Mouse (Mus musculus): ENCODE measurements around the gene Tigit. TPM values are rescaled to one million over a fixed set of nuclear protein-coding genes. Genes with fewer than 3 reads are reported as not detected.

The Tigit gene
- polyA plus RNA-seq, 1 experiment from 2014 or later, result not detected

DNA sequence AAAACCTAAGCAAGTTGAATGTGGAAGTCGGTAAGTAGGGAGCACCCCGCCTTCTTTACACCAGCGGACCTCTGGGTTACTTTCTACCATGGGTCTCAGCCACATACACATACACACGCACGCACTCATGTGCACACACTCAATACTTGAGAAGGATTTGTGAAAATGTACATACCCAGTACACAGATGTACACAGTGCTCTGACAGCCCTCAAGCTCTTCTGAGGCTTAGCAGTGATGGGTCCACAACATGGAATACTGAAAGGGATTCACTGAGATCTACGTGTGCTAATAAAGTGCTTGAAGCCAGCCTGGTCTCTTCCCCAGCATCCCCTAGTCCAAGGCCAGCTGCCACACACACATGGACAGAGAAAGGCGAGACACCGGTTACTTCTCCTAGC is 26.7 kb downstream of the Tigit start:
- DNase-seq (ENCODE audit: low spot score) (no peak), ATAC-seq (ENCODE audit: low FRiP score, low TSS enrichment) (no peak)
- Histone ChIP-seq H3K9ac (ENCODE audit: low read length) (no peak overlapping the region), H3K27me3 (ENCODE audit: control insufficient read depth, insufficient read depth, low read length) (no peaks in the 10 kb centered on the region), H3K27ac (replicated peaks) (no peak overlapping the region), H3K4me1 (replicated peaks; ENCODE audit: control insufficient read depth, insufficient read depth) (no peaks in the 10 kb centered on the region), H3K36me3 (ENCODE audit: control insufficient read depth, insufficient read depth, low read length) (no peaks in the 10 kb centered on the region), H3K9me3 (ENCODE audit: control insufficient read depth, low read length) (no peaks in the 10 kb centered on the region), H3K4me2 (replicated peaks; ENCODE audit: low read depth) (no peak overlapping the region), H3K4me3 (ENCODE audit: low read depth, low read length) (no peak overlapping the region)
- 92% methylated on average over 8 of the region's 8 CpGs for WGBS
- TF ChIP-seq CTCF (IDR thresholded peaks at IDR 0.05; ENCODE audit: low read depth), result no peak
- no peak for TF ChIP-seq EP300 (optimal IDR thresholded peaks at IDR 0.05)

DNA sequence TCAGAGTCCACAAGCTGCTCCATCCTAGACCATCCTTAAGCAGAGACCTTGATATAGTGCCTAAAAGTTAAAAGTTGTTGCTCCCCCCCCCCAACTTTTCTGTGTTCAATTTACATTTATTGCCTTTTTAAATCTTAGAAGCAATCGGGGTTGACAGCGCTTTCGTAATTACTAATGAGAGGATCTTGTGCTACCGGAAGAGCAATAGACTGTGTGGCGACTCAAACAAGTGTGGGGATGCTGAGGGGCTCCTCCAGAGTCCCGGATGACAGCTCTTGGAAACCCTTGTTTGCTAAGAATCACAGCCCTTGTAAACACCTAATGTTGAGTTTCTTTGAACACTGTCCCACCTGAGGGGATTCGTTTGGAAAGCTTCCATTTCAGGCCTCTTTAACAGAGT is 29.9 kb downstream of the Tigit start:
- Histone ChIP-seq H3K4me2 (replicated peaks; ENCODE audit: low read depth) (no peak overlapping the region), H3K4me1 (replicated peaks; ENCODE audit: control insufficient read depth, insufficient read depth) (no peaks in the 10 kb centered on the region), H3K27ac (replicated peaks) (no peak overlapping the region), H3K36me3 (ENCODE audit: control insufficient read depth, insufficient read depth, low read length) (no peaks in the 10 kb centered on the region), H3K9me3 (ENCODE audit: control insufficient read depth, low read length) (no peaks in the 10 kb centered on the region), H3K9ac (ENCODE audit: low read length) (no peak overlapping the region), H3K4me3 (ENCODE audit: low read depth, low read length) (no peak overlapping the region), H3K27me3 (ENCODE audit: control insufficient read depth, insufficient read depth, low read length) (no peaks in the 10 kb centered on the region)
- 93% methylated on average over 7 of the region's 7 CpGs for WGBS
- TF ChIP-seq CTCF (IDR thresholded peaks at IDR 0.05; ENCODE audit: low read depth) (no peak), EP300 (optimal IDR thresholded peaks at IDR 0.05) (no peak)
- DNase-seq (ENCODE audit: low spot score) (no peak), ATAC-seq (ENCODE audit: low FRiP score, low TSS enrichment) (no peak)

DNA sequence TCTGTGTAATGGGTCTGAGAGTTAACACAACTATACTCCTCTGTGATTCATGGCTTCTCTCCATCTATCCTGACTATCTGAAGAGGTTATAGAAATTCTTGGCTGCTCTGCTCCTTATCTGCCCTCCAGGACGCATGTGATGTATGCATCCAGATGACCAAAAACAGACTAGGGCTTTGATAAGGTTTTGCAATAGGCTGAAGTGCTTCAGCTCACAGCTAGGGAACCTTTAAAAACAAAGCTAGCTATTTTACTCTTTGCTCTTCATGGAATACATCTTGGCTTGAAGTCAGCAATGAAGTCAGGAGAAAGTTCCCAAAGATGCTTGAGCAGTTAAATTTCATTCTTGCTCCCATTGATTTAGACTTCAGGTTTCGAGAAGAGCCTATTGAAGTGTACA is 32.2 kb downstream of the Tigit start:
- Histone ChIP-seq H3K27me3 (ENCODE audit: control insufficient read depth, insufficient read depth, low read length) (no peaks in the 10 kb centered on the region), H3K4me1 (replicated peaks; ENCODE audit: control insufficient read depth, insufficient read depth) (no peaks in the 10 kb centered on the region), H3K9me3 (ENCODE audit: control insufficient read depth, low read length) (no peaks in the 10 kb centered on the region), H3K36me3 (ENCODE audit: control insufficient read depth, insufficient read depth, low read length) (no peaks in the 10 kb centered on the region), H3K4me3 (ENCODE audit: low read depth, low read length) (no peak overlapping the region), H3K27ac (replicated peaks) (no peak overlapping the region), H3K9ac (ENCODE audit: low read length) (no peak overlapping the region), H3K4me2 (replicated peaks; ENCODE audit: low read depth) (no peak overlapping the region)
- no peak for ATAC-seq (ENCODE audit: low FRiP score, low TSS enrichment)
- 80% methylated on average over 2 of the region's 2 CpGs for WGBS
- TF ChIP-seq CTCF (IDR thresholded peaks at IDR 0.05; ENCODE audit: low read depth), result no peak
- TF ChIP-seq EP300 (optimal IDR thresholded peaks at IDR 0.05), result no peak
- no peak for DNase-seq (ENCODE audit: low spot score)

GRCm38 (mm10) chr16:43628662-43629061 is 35.3 kb downstream of the Tigit start:
- ATAC-seq (ENCODE audit: low FRiP score, low TSS enrichment), result no peak
- Histone ChIP-seq H3K27me3 (ENCODE audit: control insufficient read depth, insufficient read depth, low read length) (no peaks in the 10 kb centered on the region), H3K9me3 (ENCODE audit: control insufficient read depth, low read length) (no peaks in the 10 kb centered on the region), H3K27ac (replicated peaks) (no peak overlapping the region), H3K4me2 (replicated peaks; ENCODE audit: low read depth) (no peak overlapping the region), H3K36me3 (ENCODE audit: control insufficient read depth, insufficient read depth, low read length) (no peaks in the 10 kb centered on the region), H3K4me3 (ENCODE audit: low read depth, low read length) (no peak overlapping the region), H3K9ac (ENCODE audit: low read length) (no peak overlapping the region), H3K4me1 (replicated peaks; ENCODE audit: control insufficient read depth, insufficient read depth) (no peaks in the 10 kb centered on the region)
- no peak for DNase-seq (ENCODE audit: low spot score)
- 72% methylated on average over 5 of the region's 5 CpGs for WGBS
- TF ChIP-seq CTCF (IDR thresholded peaks at IDR 0.05; ENCODE audit: low read depth) (no peak), EP300 (optimal IDR thresholded peaks at IDR 0.05) (no peak)

DNA sequence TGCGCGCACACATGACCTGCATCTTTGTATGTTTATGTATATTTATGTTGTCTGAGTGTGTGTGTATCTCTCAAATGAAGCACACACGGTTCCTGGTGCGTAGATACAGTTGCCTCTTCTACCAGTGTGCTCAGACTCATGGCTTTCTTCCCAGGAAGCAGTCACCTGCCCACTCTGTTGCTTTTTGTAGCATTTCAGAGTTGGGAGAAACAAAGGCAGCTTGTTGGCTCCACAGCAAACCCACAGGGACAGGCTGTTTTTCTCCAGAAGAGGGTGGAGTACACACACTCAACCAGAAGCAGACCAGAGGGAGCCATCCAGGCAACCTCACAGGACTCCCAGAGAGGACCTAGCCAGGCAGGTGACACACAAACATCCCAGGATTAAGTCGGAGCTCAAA is 38.0 kb downstream of the Tigit start:
- H3K4me3 ChIP-seq (ENCODE audit: low read depth, low read length), result no peak overlapping the region
- TF ChIP-seq EP300 (optimal IDR thresholded peaks at IDR 0.05) (no peak), CTCF (IDR thresholded peaks at IDR 0.05; ENCODE audit: low read depth) (no peak)
- no peaks in the 10 kb centered on the region for H3K36me3 ChIP-seq (ENCODE audit: control insufficient read depth, insufficient read depth, low read length)
- ATAC-seq (ENCODE audit: low FRiP score, low TSS enrichment) (no peak), DNase-seq (ENCODE audit: low spot score) (no peak)
- H3K4me1 ChIP-seq (replicated peaks; ENCODE audit: control insufficient read depth, insufficient read depth), result no peaks in the 10 kb centered on the region
- 86% methylated on average over 5 of the region's 5 CpGs for WGBS
- H3K9ac ChIP-seq (ENCODE audit: low read length), result no peak overlapping the region
- peak overlapping the region; percentile 30; the same call in 1 of the 2 replicates for H3K27ac ChIP-seq (replicated peaks)
- no peaks in the 10 kb centered on the region for H3K27me3 ChIP-seq (ENCODE audit: control insufficient read depth, insufficient read depth, low read length)
- no peak overlapping the region for H3K4me2 ChIP-seq (replicated peaks; ENCODE audit: low read depth)
- H3K9me3 ChIP-seq (ENCODE audit: control insufficient read depth, low read length), result no peaks in the 10 kb centered on the region

DNA sequence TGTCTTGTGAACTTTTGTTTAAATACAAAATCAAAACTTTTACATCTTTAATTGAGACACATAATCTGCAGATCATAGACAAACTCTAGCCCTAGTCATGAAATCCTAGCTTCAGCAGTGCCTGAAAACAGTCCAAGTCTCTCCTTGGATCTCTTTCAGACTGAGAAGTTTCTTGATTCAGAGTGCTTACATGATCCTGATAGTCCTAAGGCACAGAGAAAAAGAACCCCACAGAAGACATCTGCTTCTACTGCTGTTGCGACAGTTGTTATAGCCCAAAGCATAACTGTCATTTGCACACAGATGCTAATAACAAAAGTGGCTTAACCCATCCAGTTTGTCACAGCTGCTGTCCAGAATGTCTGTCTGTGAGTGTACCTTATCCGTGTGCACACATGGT is 38.7 kb downstream of the Tigit start:
- no peak for TF ChIP-seq CTCF (IDR thresholded peaks at IDR 0.05; ENCODE audit: low read depth)
- no peak for TF ChIP-seq EP300 (optimal IDR thresholded peaks at IDR 0.05)
- DNase-seq (ENCODE audit: low spot score), result no peak
- WGBS, result 50% methylated on average over 2 of the region's 2 CpGs

More for the DNA sequence above, 38.7 kb downstream of the Tigit start:
- Histone ChIP-seq H3K27me3 (ENCODE audit: control insufficient read depth, insufficient read depth, low read length) (no peaks in the 10 kb centered on the region), H3K9ac (ENCODE audit: low read length) (no peak overlapping the region), H3K4me2 (replicated peaks; ENCODE audit: low read depth) (no peak overlapping the region), H3K9me3 (ENCODE audit: control insufficient read depth, low read length) (no peaks in the 10 kb centered on the region), H3K4me1 (replicated peaks; ENCODE audit: control insufficient read depth, insufficient read depth) (no peaks in the 10 kb centered on the region), H3K4me3 (ENCODE audit: low read depth, low read length) (no peak overlapping the region), H3K36me3 (ENCODE audit: control insufficient read depth, insufficient read depth, low read length) (no peaks in the 10 kb centered on the region), H3K27ac (replicated peaks) (0 out of 2 replicates have a peak overlapping the region, but pooled peaks have one; percentile 30)
- ATAC-seq (ENCODE audit: low FRiP score, low TSS enrichment), result no peak
